Mouse (Mus musculus) E14TG2a.4 (cell line): ENCODE results near the gene Fam189b.

ENCODE experiments used
- CTCF ChIP-seq: conservative IDR thresholded peaks from 2 replicates; pipeline ENCODE4 v1.5.1; 2014; ENCODE audit warnings: low read length
- NANOG ChIP-seq: IDR thresholded peaks from 2 replicates; pipeline ENCODE4 v1.6.1; 2014; ENCODE audit warnings: borderline replicate concordance, low read length, mixed read lengths

DNA sequence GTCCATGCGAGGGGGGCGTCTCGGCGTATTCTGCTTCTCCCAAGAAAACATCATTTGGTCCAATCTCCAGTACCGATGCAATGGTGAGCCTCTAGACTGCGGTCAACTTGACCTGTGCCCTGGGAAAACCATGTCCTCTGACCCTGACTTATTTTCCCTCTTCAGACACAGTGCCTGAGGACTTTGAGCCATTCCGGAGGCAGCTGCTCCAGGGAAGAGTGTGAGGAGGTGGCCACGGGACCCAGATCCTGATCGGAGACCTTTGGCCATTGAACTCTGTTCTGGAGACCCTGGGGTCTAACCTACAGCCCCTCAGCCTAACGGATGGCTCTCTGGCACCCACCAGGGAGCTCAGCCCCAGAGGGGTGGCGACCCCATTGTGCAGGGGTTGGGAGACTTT, 43.4 kb downstream of the Fam189b start:
- TF ChIP-seq CTCF (no peak), NANOG (no peak)
